Mouse (Mus musculus): ENCODE data around the gene Scp2. TPM values are rescaled to one million over a fixed set of nuclear protein-coding genes. Genes with fewer than 3 reads are reported as not detected.
A peak's percentile ranks its signal among the peaks of the same experiment; 100 is the strongest.

The Scp2 gene
- polyA plus RNA-seq, 1 experiment from 2014 or later = 182 TPM

- Histone ChIP-seq H3K4me2 (no peak overlapping the region), H3K4me1 (ENCODE audit: control insufficient read depth, insufficient read depth, low read length) (peaks cover 8% of the 10 kb centered on the region), H3K9me3 (replicated peaks; ENCODE audit: control insufficient read depth, low read length) (no peaks in the 10 kb centered on the region), H3K4me3 (ENCODE audit: low read depth, low read length) (no peak overlapping the region), H3K27me3 (ENCODE audit: control insufficient read depth, insufficient read depth, low read length) (no peaks in the 10 kb centered on the region), H3K27ac (ENCODE audit: low read depth, low read length) (no peak overlapping the region), H3K9ac (ENCODE audit: low read depth, low read length) (no peak overlapping the region), H3K36me3 (ENCODE audit: control insufficient read depth, insufficient read depth, low read length) (peaks cover 11% of the 10 kb centered on the region)
- no peak for ATAC-seq (replicated peaks; ENCODE audit: insufficient number of reproducible peaks, low FRiP score, low TSS enrichment)
- WGBS (ENCODE audit: insufficient replicate concordance) = 79% methylated on average over 8 of the region's 8 CpGs
Measured at GRCm38 (mm10) chr4:108046136-108046535, 98.7 kb downstream of the Scp2 start.

GRCm38 (mm10) chr4:108045136-108046107, 99.4 kb downstream of the Scp2 start:
- Histone ChIP-seq H3K4me3 (ENCODE audit: low read depth, low read length) (no peak overlapping the region), H3K27ac (ENCODE audit: low read depth, low read length) (no peak overlapping the region), H3K4me1 (ENCODE audit: control insufficient read depth, insufficient read depth, low read length) (peaks cover 8% of the 10 kb centered on the region), H3K36me3 (ENCODE audit: control insufficient read depth, insufficient read depth, low read length) (peaks cover 7% of the 10 kb centered on the region), H3K9me3 (replicated peaks; ENCODE audit: control insufficient read depth, low read length) (no peaks in the 10 kb centered on the region), H3K4me2 (no peak overlapping the region), H3K27me3 (ENCODE audit: control insufficient read depth, insufficient read depth, low read length) (no peaks in the 10 kb centered on the region), H3K9ac (ENCODE audit: low read depth, low read length) (no peak overlapping the region)
- no peak for ATAC-seq (replicated peaks; ENCODE audit: insufficient number of reproducible peaks, low FRiP score, low TSS enrichment)
- WGBS (ENCODE audit: insufficient replicate concordance) = 69% methylated on average over 19 of the region's 19 CpGs

- Histone ChIP-seq H3K4me3 (ENCODE audit: low read depth, low read length) (no peak overlapping the region), H3K9me3 (replicated peaks; ENCODE audit: control insufficient read depth, low read length) (no peaks in the 10 kb centered on the region), H3K27ac (ENCODE audit: low read depth, low read length) (no peak overlapping the region), H3K36me3 (ENCODE audit: control insufficient read depth, insufficient read depth, low read length) (no peaks in the 10 kb centered on the region), H3K9ac (ENCODE audit: low read depth, low read length) (no peak overlapping the region), H3K4me1 (ENCODE audit: control insufficient read depth, insufficient read depth, low read length) (peaks cover 9% of the 10 kb centered on the region; the same call in 1 of the 2 replicates), H3K27me3 (ENCODE audit: control insufficient read depth, insufficient read depth, low read length) (peaks cover 14% of the 10 kb centered on the region), H3K4me2 (no peak overlapping the region)
- no peak for ATAC-seq (replicated peaks; ENCODE audit: insufficient number of reproducible peaks, low FRiP score, low TSS enrichment)
- 84% methylated on average over 8 of the region's 8 CpGs for WGBS (ENCODE audit: insufficient replicate concordance)
Measured at GRCm38 (mm10) chr4:108037027-108037426, 107.8 kb downstream of the Scp2 start.

GRCm38 (mm10) chr4:108033041-108033764, 111.6 kb downstream of the Scp2 start:
- 78% methylated on average over 8 of the region's 8 CpGs for WGBS (ENCODE audit: insufficient replicate concordance)
- peaks cover 14% of the 10 kb centered on the region; the same call in 1 of the 2 replicates for H3K4me1 ChIP-seq (ENCODE audit: control insufficient read depth, insufficient read depth, low read length)
- peaks cover 40% of the 10 kb centered on the region for H3K27me3 ChIP-seq (ENCODE audit: control insufficient read depth, insufficient read depth, low read length)
- H3K9me3 ChIP-seq (replicated peaks; ENCODE audit: control insufficient read depth, low read length) = no peaks in the 10 kb centered on the region
- no peak overlapping the region for H3K4me2 ChIP-seq
- no peak overlapping the region for H3K4me3 ChIP-seq (ENCODE audit: low read depth, low read length)
- no peak overlapping the region for H3K27ac ChIP-seq (ENCODE audit: low read depth, low read length)
- H3K36me3 ChIP-seq (ENCODE audit: control insufficient read depth, insufficient read depth, low read length) = no peaks in the 10 kb centered on the region
- no peak overlapping the region for H3K9ac ChIP-seq (ENCODE audit: low read depth, low read length)
- no peak for ATAC-seq (replicated peaks; ENCODE audit: insufficient number of reproducible peaks, low FRiP score, low TSS enrichment)

GRCm38 (mm10) chr4:108032352-108032849, 112.4 kb downstream of the Scp2 start:
- WGBS (ENCODE audit: insufficient replicate concordance) = 37% methylated on average over 11 of the region's 11 CpGs
- H3K4me2 ChIP-seq = peak overlapping the region; percentile 99
- H3K36me3 ChIP-seq (ENCODE audit: control insufficient read depth, insufficient read depth, low read length) = no peaks in the 10 kb centered on the region
- peaks cover 44% of the 10 kb centered on the region for H3K27me3 ChIP-seq (ENCODE audit: control insufficient read depth, insufficient read depth, low read length)
- peak overlapping the region; percentile 70 for H3K4me3 ChIP-seq (ENCODE audit: low read depth, low read length)
- H3K9me3 ChIP-seq (replicated peaks; ENCODE audit: control insufficient read depth, low read length) = no peaks in the 10 kb centered on the region
- ATAC-seq (replicated peaks; ENCODE audit: insufficient number of reproducible peaks, low FRiP score, low TSS enrichment) = no peak
- H3K27ac ChIP-seq (ENCODE audit: low read depth, low read length) = no peak overlapping the region
- peaks cover 14% of the 10 kb centered on the region; the same call in 1 of the 2 replicates for H3K4me1 ChIP-seq (ENCODE audit: control insufficient read depth, insufficient read depth, low read length)
- no peak overlapping the region for H3K9ac ChIP-seq (ENCODE audit: low read depth, low read length)

- H3K36me3 ChIP-seq (ENCODE audit: control insufficient read depth, insufficient read depth, low read length) = no peaks in the 10 kb centered on the region
- peak overlapping the region; percentile 62 for H3K9ac ChIP-seq (ENCODE audit: low read depth, low read length)
- 1% methylated on average over 78 of the region's 86 CpGs for WGBS (ENCODE audit: insufficient replicate concordance)
- ATAC-seq (replicated peaks; ENCODE audit: insufficient number of reproducible peaks, low FRiP score, low TSS enrichment) = 0 out of 2 replicates have a peak, but pooled peaks have one; percentile 13
- peaks cover 14% of the 10 kb centered on the region; the same call in 1 of the 2 replicates for H3K4me1 ChIP-seq (ENCODE audit: control insufficient read depth, insufficient read depth, low read length)
- H3K9me3 ChIP-seq (replicated peaks; ENCODE audit: control insufficient read depth, low read length) = no peaks in the 10 kb centered on the region
- no peak overlapping the region for H3K27ac ChIP-seq (ENCODE audit: low read depth, low read length)
- H3K4me3 ChIP-seq (ENCODE audit: low read depth, low read length) = peak overlapping the region; percentile 70
- H3K27me3 ChIP-seq (ENCODE audit: control insufficient read depth, insufficient read depth, low read length) = peaks cover 47% of the 10 kb centered on the region
- H3K4me2 ChIP-seq = peak overlapping the region; percentile 99
Measured at GRCm38 (mm10) chr4:108031502-108032351, 113.1 kb downstream of the Scp2 start.

- Histone ChIP-seq H3K4me1 (ENCODE audit: control insufficient read depth, insufficient read depth, low read length) (peaks cover 14% of the 10 kb centered on the region; the same call in 1 of the 2 replicates), H3K9ac (ENCODE audit: low read depth, low read length) (no peak overlapping the region; the same call in none of the 2 replicates), H3K4me3 (ENCODE audit: low read depth, low read length) (peak overlapping the region; percentile 70), H3K27ac (ENCODE audit: low read depth, low read length) (no peak overlapping the region), H3K4me2 (peak overlapping the region; percentile 99), H3K27me3 (ENCODE audit: control insufficient read depth, insufficient read depth, low read length) (peaks cover 47% of the 10 kb centered on the region), H3K36me3 (ENCODE audit: control insufficient read depth, insufficient read depth, low read length) (no peaks in the 10 kb centered on the region), H3K9me3 (replicated peaks; ENCODE audit: control insufficient read depth, low read length) (no peaks in the 10 kb centered on the region)
- no peak for ATAC-seq (replicated peaks; ENCODE audit: insufficient number of reproducible peaks, low FRiP score, low TSS enrichment)
- 4% methylated on average over 22 of the region's 22 CpGs for WGBS (ENCODE audit: insufficient replicate concordance)
Measured at GRCm38 (mm10) chr4:108030888-108031501, 113.8 kb downstream of the Scp2 start.

Data from heart, embryonic 11.5 days (tissue).